8 mouse cellular contexts compared by ENCODE assay signal in genomic region chr4:151044944-151045570, GRCm38 (mm10). TPM values are rescaled to one million over a fixed set of nuclear protein-coding genes. Genes with fewer than 3 reads are reported as not detected.
DNase-seq lines count a peak whose midpoint lies in the region; ATAC-seq and TF ChIP-seq lines count a peak whose summit lies in the region.

No protein-coding gene starts in this region.

- no peak overlapping the region; the same call in 1 of the 2 replicates for H3K27ac ChIP-seq in spleen, adult 2 months (ENCODE audit: insufficient read depth, low read length)
- no peak overlapping the region; the same call in 1 of the 2 replicates for H3K27ac ChIP-seq in hindbrain, embryonic 13.5 days
- peak overlapping the region; percentile 40 for H3K27ac ChIP-seq in liver, embryonic 13.5 days
- no peak overlapping the region for H3K27ac ChIP-seq in stomach, postnatal 0 days (replicated peaks)

- H3K36me3 ChIP-seq in spleen, adult 2 months (ENCODE audit: control insufficient read depth, insufficient read depth, low read length), result peaks cover 15% of the 10 kb centered on the region
- peaks cover 37% of the 10 kb centered on the region for H3K36me3 ChIP-seq in hindbrain, embryonic 13.5 days
- H3K36me3 ChIP-seq in liver, embryonic 13.5 days, result peaks cover 32% of the 10 kb centered on the region
- H3K36me3 ChIP-seq in stomach, postnatal 0 days (ENCODE audit: control insufficient read depth, insufficient read depth, low read length), result 0 out of 2 replicates have a peak, but pooled peaks cover 5% of the 10 kb centered on the region

- H3K9ac ChIP-seq in hindbrain, embryonic 13.5 days, result peak overlapping the region; percentile 53; the same call in 1 of the 2 replicates
- peak overlapping the region; percentile 70 for H3K9ac ChIP-seq in liver, embryonic 13.5 days
- H3K9ac ChIP-seq in stomach, postnatal 0 days (ENCODE audit: low read length), result peak overlapping the region; percentile 24; the same call in 1 of the 2 replicates

- no peak for DNase-seq in frontal cortex, postnatal 14 days (ENCODE audit: low spot score in 2 of 2)
- DNase-seq in spleen, adult 2 months (ENCODE audit: low read depth in 1 of 2, low spot score in 2 of 2), result no peak
- DNase-seq in spleen, postnatal 36 days (ENCODE audit: low spot score in 2 of 2), result no peak
- DNase-seq in liver, embryonic 13.5 days, result no peak
- DNase-seq in stomach, postnatal 0 days (ENCODE audit: low spot score), result no peak
- DNase-seq in yolk sac, embryonic 10.5 days (ENCODE audit: low spot score), result no peak

- no peaks in the 10 kb centered on the region; the same call in 1 of the 2 replicates for H3K4me1 ChIP-seq in spleen, adult 2 months (ENCODE audit: control insufficient read depth, insufficient read depth, insufficient read length)
- peaks cover 17% of the 10 kb centered on the region for H3K4me1 ChIP-seq in hindbrain, embryonic 13.5 days (replicated peaks)
- peaks cover 27% of the 10 kb centered on the region for H3K4me1 ChIP-seq in liver, embryonic 13.5 days (replicated peaks)
- no peaks in the 10 kb centered on the region; the same call in 1 of the 2 replicates for H3K4me1 ChIP-seq in stomach, postnatal 0 days (replicated peaks; ENCODE audit: control insufficient read depth, insufficient read depth)

- peak overlapping the region; percentile 94 for H3K4me2 ChIP-seq in hindbrain, embryonic 13.5 days
- H3K4me2 ChIP-seq in liver, embryonic 13.5 days, result peak overlapping the region; percentile 99
- peak overlapping the region; percentile 97 for H3K4me2 ChIP-seq in stomach, postnatal 0 days (replicated peaks; ENCODE audit: low read depth)

- TF ChIP-seq EP300 in stomach, postnatal 0 days (optimal IDR thresholded peaks at IDR 0.05), result no peak

- H3K9me3 ChIP-seq in hindbrain, embryonic 13.5 days, result no peaks in the 10 kb centered on the region
- H3K9me3 ChIP-seq in liver, embryonic 13.5 days (replicated peaks), result no peaks in the 10 kb centered on the region
- no peaks in the 10 kb centered on the region for H3K9me3 ChIP-seq in stomach, postnatal 0 days (ENCODE audit: control insufficient read depth, low read length)

- 6% methylated on average over 21 of the region's 21 CpGs for WGBS in spleen, adult 2 months
- WGBS in hindbrain, embryonic 13.5 days, result 4% methylated on average over 21 of the region's 21 CpGs
- 5% methylated on average over 21 of the region's 21 CpGs for WGBS in liver, embryonic 13.5 days (ENCODE audit: insufficient replicate concordance)
- WGBS in stomach, postnatal 0 days, result 5% methylated on average over 17 of the region's 21 CpGs

- ATAC-seq in frontal cortex, adult (ENCODE audit: low TSS enrichment), result peak; percentile 75
- ATAC-seq in hindbrain, embryonic 13.5 days (ENCODE audit: low FRiP score), result peak; percentile 8; the same call in 1 of the 2 replicates
- ATAC-seq in liver, embryonic 13.5 days (ENCODE audit: low read depth), result no peak
- ATAC-seq in stomach, postnatal 0 days (ENCODE audit: low FRiP score, low TSS enrichment), result no peak; the same call in 1 of the 2 replicates

- no peak for TF ChIP-seq POLR2A in spleen, adult 2 months (IDR thresholded peaks at IDR 0.05; ENCODE audit: low read depth, low read length)

- H3K27me3 ChIP-seq in spleen, adult 2 months (ENCODE audit: control insufficient read depth, insufficient read depth, low read length), result peaks cover 3% of the 10 kb centered on the region; the same call in 1 of the 2 replicates
- peaks cover 16% of the 10 kb centered on the region for H3K27me3 ChIP-seq in hindbrain, embryonic 13.5 days
- H3K27me3 ChIP-seq in liver, embryonic 13.5 days, result no peaks in the 10 kb centered on the region
- H3K27me3 ChIP-seq in stomach, postnatal 0 days (ENCODE audit: control insufficient read depth, insufficient read depth, low read length), result no peaks in the 10 kb centered on the region

- TF ChIP-seq CTCF in spleen, adult 2 months (IDR thresholded peaks at IDR 0.05; ENCODE audit: extremely low read depth, insufficient read depth, insufficient read length, insufficient replicate concordance), result no peak
- TF ChIP-seq CTCF in stomach, postnatal 0 days (IDR thresholded peaks at IDR 0.05; ENCODE audit: low read depth), result no peak

- peak overlapping the region; percentile 56 for H3K4me3 ChIP-seq in spleen, adult 2 months (ENCODE audit: extremely low read depth, insufficient read depth, insufficient read length)
- peak overlapping the region; percentile 59 for H3K4me3 ChIP-seq in hindbrain, embryonic 13.5 days
- H3K4me3 ChIP-seq in liver, embryonic 13.5 days (replicated peaks), result peak overlapping the region; percentile 66
- peak overlapping the region; percentile 59 for H3K4me3 ChIP-seq in stomach, postnatal 0 days (ENCODE audit: low read depth, low read length)

RNA-seq across cellular contexts. Expression of gene Per3, which starts 0.6 kb away (rescaled TPM):
- 4.0 and 4.5 TPM in 2 replicates for polyA plus RNA-seq in spleen, adult 2 months (2012; rRNA removed)
- 3.7 and 4.2 TPM in 2 replicates for polyA plus RNA-seq in hindbrain, embryonic 13.5 days (2015; fragmentation: Nextera tagmentation; extraction: Ambion mirVana)
- 2.6 and 2.7 TPM in 2 replicates for polyA plus RNA-seq in liver, embryonic 13.5 days (2015; fragmentation: Nextera tagmentation; extraction: Ambion mirVana)
- polyA plus RNA-seq in stomach, postnatal 0 days (2015; fragmentation: Nextera tagmentation; extraction: Ambion mirVana), result 6.9 and 8.0 TPM in 2 replicates

RNA-seq across cellular contexts. Expression of gene Vamp3, which starts 12.7 kb away (rescaled TPM):
- 15.5 and 16.7 TPM in 2 replicates for polyA plus RNA-seq in spleen, adult 2 months (2012; rRNA removed)
- polyA plus RNA-seq in hindbrain, embryonic 13.5 days (2015; fragmentation: Nextera tagmentation; extraction: Ambion mirVana), result 59.9 and 61.5 TPM in 2 replicates
- 43.1 and 47.5 TPM in 2 replicates for polyA plus RNA-seq in liver, embryonic 13.5 days (2015; fragmentation: Nextera tagmentation; extraction: Ambion mirVana)
- polyA plus RNA-seq in stomach, postnatal 0 days (2015; fragmentation: Nextera tagmentation; extraction: Ambion mirVana), result 105 and 110 TPM in 2 replicates

RNA-seq across cellular contexts. Expression of gene Gm13090, which starts 44.3 kb away (rescaled TPM):
- not detected in 2 replicates for polyA plus RNA-seq in spleen, adult 2 months (2012; rRNA removed)
- not detected in 2 replicates for polyA plus RNA-seq in hindbrain, embryonic 13.5 days (2015; fragmentation: Nextera tagmentation; extraction: Ambion mirVana)
- not detected in 2 replicates for polyA plus RNA-seq in liver, embryonic 13.5 days (2015; fragmentation: Nextera tagmentation; extraction: Ambion mirVana)
- polyA plus RNA-seq in stomach, postnatal 0 days (2015; fragmentation: Nextera tagmentation; extraction: Ambion mirVana), result not detected in 2 replicates

RNA-seq across cellular contexts. Expression of gene Uts2, which starts 48.2 kb away (rescaled TPM):
- not detected in 2 replicates for polyA plus RNA-seq in spleen, adult 2 months (2012; rRNA removed)
- polyA plus RNA-seq in hindbrain, embryonic 13.5 days (2015; fragmentation: Nextera tagmentation; extraction: Ambion mirVana), result not detected in 2 replicates
- polyA plus RNA-seq in liver, embryonic 13.5 days (2015; fragmentation: Nextera tagmentation; extraction: Ambion mirVana), result not detected in 2 replicates
- 0.34 and 0.64 TPM in 2 replicates for polyA plus RNA-seq in stomach, postnatal 0 days (2015; fragmentation: Nextera tagmentation; extraction: Ambion mirVana)

Comparison
In these comparisons a context has a peak if more than half of its experiments do, and no peak if none do; other contexts are left out.
1. ATAC-seq: peak in frontal cortex, adult (single experiment) and hindbrain, embryonic 13.5 days (single experiment); none in liver, embryonic 13.5 days (single experiment) and stomach, postnatal 0 days (single experiment).
2. Peak in every context shown above with its lines, with median percentiles within 50 percentile points of each other: H3K4me3 ChIP-seq, H3K4me2 ChIP-seq and H3K9ac ChIP-seq.